ENCODE assay signal across 12 mouse cellular contexts in genomic region chr5:149369373-149370035, GRCm38 (mm10). TPM values are rescaled to one million over a fixed set of nuclear protein-coding genes. Genes with fewer than 3 reads are reported as not detected.
DNase-seq lines count a peak whose midpoint lies in the region; ATAC-seq and TF ChIP-seq lines count a peak whose summit lies in the region.
"Had no signal": no experiment of that assay in that cellular context is flagged by ENCODE, and none has a peak within 500 bp of the region (broad histone marks: within the 10 kb centered on the region; RNA-seq: fewer than 3 reads in every experiment).

No protein-coding gene starts in this region.

- no peak for TF ChIP-seq CTCF in brain, embryonic 14.5 days (IDR thresholded peaks at IDR 0.05; ENCODE audit: borderline replicate concordance, extremely low read depth, insufficient read depth, insufficient read length)

- H3K9ac ChIP-seq in heart, embryonic 14.5 days (ENCODE audit: low read length) = no peak overlapping the region
- H3K9ac ChIP-seq in limb, embryonic 12.5 days (replicated peaks) = no peak overlapping the region

- no peaks in the 10 kb centered on the region for H3K9me3 ChIP-seq in heart, embryonic 14.5 days (ENCODE audit: control insufficient read depth, low read length)
- no peaks in the 10 kb centered on the region for H3K9me3 ChIP-seq in limb, embryonic 12.5 days

- no peak for TF ChIP-seq POLR2A in brain, embryonic 14.5 days (IDR thresholded peaks at IDR 0.05; ENCODE audit: borderline replicate concordance, extremely low read depth, insufficient read depth, insufficient read length, poor library complexity, severe bottlenecking)

- no peak overlapping the region for H3K4me3 ChIP-seq in heart, embryonic 14.5 days (ENCODE audit: control insufficient read depth in 1 of 2, insufficient read depth in 1 of 2, low read depth in 1 of 2, low read length in 2 of 2)
- H3K4me3 ChIP-seq in limb, embryonic 12.5 days (replicated peaks) = no peak overlapping the region

- H3K27ac ChIP-seq in heart, embryonic 14.5 days (replicated peaks in 1 of 2; ENCODE audit: control insufficient read depth in 1 of 2, insufficient read depth in 1 of 2, low read depth in 2 of 2, low read length in 2 of 2) = no peak overlapping the region; a peak in 1 of 4 replicates
- peak overlapping the region; percentile 67 for H3K27ac ChIP-seq in limb, embryonic 12.5 days
- H3K27ac ChIP-seq: kidney, postnatal 0 days had no signal

- peak; percentile 93 for DNase-seq in heart, adult 11 months
- DNase-seq in heart, adult 8-10 months (ENCODE audit: low spot score) = no peak
- DNase-seq in brain, embryonic 14.5 days (ENCODE audit: low read depth) = peak; percentile 57
- DNase-seq in left cerebral cortex, adult 9 months (ENCODE audit: low spot score in 2 of 2) = no peak
- no peak for DNase-seq in ovary, postnatal 14 days (ENCODE audit: low spot score)
- DNase-seq in kidney, postnatal 10 days = no peak
- DNase-seq: lung, adult 2 months; right cerebral cortex, postnatal 25 days had no signal

- ATAC-seq in heart, embryonic 14.5 days (ENCODE audit: insufficient number of reproducible peaks, insufficient read depth, low FRiP score, low read depth) = no peak
- ATAC-seq in limb, embryonic 12.5 days (ENCODE audit: insufficient number of reproducible peaks, insufficient read depth, low FRiP score, low TSS enrichment, low read depth) = no peak

- 0 out of 2 replicates have a peak overlapping the region, but pooled peaks have one; percentile 28 for H3K4me2 ChIP-seq in heart, embryonic 14.5 days (ENCODE audit: low read length)
- H3K4me2 ChIP-seq in limb, embryonic 12.5 days = no peak overlapping the region

- peaks cover 37 to 42% of the 10 kb centered on the region in 2 experiments for H3K4me1 ChIP-seq in heart, embryonic 14.5 days (ENCODE audit: control insufficient read depth in 2 of 2, insufficient read depth in 2 of 2, low read length in 2 of 2)
- H3K4me1 ChIP-seq in limb, embryonic 12.5 days (replicated peaks) = peaks cover 42% of the 10 kb centered on the region

- no peaks in the 10 kb centered on the region for H3K36me3 ChIP-seq in heart, embryonic 14.5 days (ENCODE audit: control insufficient read depth, insufficient read depth, low read length)
- no peaks in the 10 kb centered on the region for H3K36me3 ChIP-seq in limb, embryonic 12.5 days

- H3K27me3 ChIP-seq in heart, embryonic 14.5 days (ENCODE audit: control insufficient read depth, insufficient read depth, low read length) = no peaks in the 10 kb centered on the region
- H3K27me3 ChIP-seq in limb, embryonic 12.5 days = no peaks in the 10 kb centered on the region

- 47% methylated on average over 21 of the region's 21 CpGs for WGBS in heart, embryonic 14.5 days
- WGBS in limb, embryonic 12.5 days = 71% methylated on average over 21 of the region's 21 CpGs

RNA-seq across cellular contexts. Expression of gene Medag, which starts 42.0 kb away (rescaled TPM):
- total RNA-seq in heart, adult 8-10 months (2022) = 10 to 100 TPM in 3 of 4 experiments, 1 to 10 TPM in 1; 9.4 to 13.9 (median 11.5) TPM
- polyA plus RNA-seq in brain, embryonic 14.5 days (2012; rRNA removed) = 2.0 and 3.5 TPM in 2 replicates
- polyA plus RNA-seq in heart, embryonic 14.5 days (2014; fragmentation: Nextera tagmentation; extraction: Ambion mirVana) = 2.2 TPM in 2 replicates
- 0.44 and 0.47 TPM in 2 replicates for polyA plus RNA-seq in limb, embryonic 12.5 days (2016; fragmentation: Nextera tagmentation; extraction: Ambion mirVana)
- total RNA-seq: common myeloid progenitor, adult 5-6 weeks had no signal

Comparison
In these comparisons a context has a peak if more than half of its experiments do, and no peak if none do; other contexts are left out.
1. DNase-seq: peak in heart, adult 11 months (single experiment) and brain, embryonic 14.5 days (single experiment); none in heart, adult 8-10 months (single experiment), left cerebral cortex, adult 9 months (0 of 2), ovary, postnatal 14 days (single experiment) and kidney, postnatal 10 days (single experiment).